Mouse (Mus musculus) 3T3-L1 (cell line): ENCODE measurements at regions not wholly inside any gene's neighbourhood (a gene's known extent, or its start where the extent isn't known, plus 50 kb on each side); places are given as distances from the start of the nearest gene placed in this dataset.

Source experiments
- DNase-seq: peaks from one replicate; pipeline ENCODE4 v3.0.0-alpha.2; 2015; ENCODE audit warnings: low read depth, low spot score

DNA sequence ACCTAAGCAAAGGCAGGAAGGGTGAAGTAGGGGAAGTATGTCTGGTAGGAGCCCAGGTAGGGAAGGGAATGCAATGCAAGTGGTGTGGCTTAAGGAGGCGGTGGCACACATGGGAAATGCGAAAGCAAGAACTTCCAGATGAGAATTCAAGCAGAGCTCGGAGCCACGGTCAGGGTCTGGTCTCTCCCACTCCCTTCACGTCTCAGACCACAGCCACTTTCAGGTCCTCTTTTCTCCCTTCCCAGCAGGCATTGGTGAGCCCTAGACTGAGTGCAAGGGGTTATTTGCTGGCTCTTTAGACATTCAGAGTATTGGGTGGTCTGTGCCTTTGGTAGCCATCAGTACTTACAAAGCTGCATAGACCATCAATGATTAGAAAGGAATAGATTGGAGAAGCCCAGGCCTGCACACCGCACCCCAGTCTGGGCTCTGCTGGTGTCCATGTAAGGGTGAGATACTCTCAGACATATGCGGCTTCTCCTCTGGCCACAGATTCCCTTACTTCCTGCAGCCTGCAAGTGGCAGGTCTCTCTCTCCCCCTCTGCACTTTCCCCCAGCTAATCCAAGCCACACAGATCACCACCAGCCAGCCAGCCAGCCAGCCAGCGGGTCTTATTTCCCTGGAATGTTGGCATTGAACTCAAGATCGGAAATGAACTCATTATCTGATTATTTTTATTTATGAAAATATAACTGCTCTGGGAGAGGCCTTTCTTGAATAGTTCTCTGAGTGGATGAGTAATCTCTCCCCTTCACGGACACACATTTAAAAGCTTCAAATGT lies 113.6 kb downstream of the Zfp36l2 start:
- peak; percentile 93 for DNase-seq

DNA sequence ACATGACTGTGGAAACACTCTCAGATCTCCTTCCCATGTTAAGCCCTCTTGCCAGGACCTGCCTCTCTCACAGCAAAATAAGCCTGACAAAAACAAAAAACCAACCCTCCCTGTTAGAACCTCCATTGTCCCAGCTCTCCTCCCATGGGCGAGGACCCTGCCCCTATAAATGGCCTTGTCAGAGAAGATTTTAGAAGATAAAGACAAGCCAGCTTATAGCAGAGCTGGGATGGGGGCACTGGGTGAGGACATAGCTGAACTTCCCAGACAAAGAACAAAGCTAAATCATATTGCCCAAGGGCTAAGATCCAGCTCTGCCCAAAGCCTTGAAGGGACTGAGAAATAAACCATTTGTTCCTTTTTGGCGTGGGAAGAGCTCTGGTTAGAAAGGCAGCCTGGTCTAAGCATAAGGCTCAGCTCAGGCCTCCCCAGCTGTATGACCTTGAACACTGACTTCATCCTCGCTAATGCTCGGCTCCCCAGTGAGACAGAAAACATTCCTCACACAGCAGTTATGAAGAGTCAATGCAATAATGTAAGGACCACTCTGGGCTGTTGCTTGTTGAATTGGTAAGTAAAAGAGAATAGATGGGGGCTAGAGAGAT lies 115.2 kb downstream of the Zfp36l2 start:
- no peak for DNase-seq

DNA sequence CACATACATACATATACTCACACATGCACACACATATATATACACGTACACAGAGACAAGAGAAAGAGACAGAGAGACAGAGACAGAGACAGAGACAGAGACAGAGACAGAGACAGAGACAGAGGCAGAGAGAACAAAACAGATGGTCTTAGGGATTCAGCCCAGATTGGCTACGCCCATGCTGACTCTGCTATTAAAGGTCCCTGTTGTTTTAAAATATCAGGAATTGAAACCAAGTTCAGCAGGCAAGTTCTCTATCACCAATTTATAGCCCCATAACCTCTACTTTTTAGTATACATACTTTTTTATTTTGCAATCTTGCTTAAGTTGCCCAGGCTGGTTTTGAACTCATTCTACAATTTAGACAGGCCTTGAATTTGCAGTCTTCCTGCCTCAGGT lies 115.9 kb downstream of the Zfp36l2 start:
- no peak for DNase-seq

DNA sequence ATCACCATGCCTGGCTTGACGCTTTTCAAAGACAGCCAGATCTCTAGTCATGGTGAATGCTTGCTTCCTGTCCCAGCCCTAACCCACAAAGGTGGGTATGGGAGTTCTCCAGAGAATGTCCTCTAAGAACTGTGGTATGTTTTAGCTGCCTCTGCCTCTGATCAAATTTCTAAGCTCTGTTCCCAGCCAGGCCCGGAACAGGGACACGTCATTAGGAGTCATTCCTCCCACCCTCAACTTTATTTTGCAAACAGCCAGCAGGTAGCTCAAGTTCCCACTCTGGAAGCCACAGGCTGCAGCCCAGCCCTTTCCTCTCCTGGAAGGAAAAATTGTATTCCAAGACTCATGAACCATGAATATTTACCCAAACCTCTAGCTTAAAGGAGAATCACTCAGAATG lies 117.2 kb downstream of the Zfp36l2 start:
- DNase-seq = peak; percentile 89

DNA sequence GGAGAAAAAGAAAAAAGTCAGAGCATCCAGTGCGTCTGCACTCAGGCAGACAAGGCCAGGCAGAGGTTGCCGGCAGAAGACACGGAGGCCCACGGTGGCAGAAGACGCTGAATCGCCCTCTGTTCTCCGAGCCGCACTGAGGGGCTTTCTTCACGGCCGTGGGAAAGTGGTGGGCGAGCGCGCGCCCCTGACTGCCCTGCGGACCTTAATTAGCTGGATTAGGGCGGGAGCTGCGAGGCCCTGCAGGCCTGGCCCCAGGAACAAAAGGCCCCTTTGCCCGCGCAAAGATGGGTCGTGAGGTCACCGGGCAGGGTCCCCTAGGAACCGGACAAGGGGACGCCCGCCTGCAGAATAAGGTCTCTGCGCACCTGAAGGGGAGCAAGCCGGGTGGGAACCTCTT lies 120.6 kb downstream of the Zfp36l2 start:
- no peak for DNase-seq

DNA sequence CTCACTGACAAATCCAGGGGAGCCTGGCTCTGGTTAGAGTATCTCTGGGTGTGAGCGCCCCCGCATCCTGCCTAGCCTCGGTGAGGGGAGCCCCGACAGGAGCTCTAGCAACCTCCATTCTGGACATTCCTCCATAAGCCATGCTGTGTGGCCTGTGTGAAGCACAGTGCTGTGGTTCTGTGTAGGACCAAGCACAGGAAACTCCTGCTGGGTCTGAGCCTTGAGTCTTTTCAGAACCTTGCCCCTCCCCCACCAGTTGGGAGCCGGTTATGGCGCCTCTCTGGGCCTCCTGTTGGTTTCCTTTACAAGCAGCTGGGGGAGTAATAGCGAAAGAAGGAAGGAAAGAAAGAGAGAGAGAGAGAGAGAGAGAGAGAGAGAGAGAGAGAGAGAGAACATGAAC lies 124.0 kb downstream of the Zfp36l2 start:
- DNase-seq = no peak

DNA sequence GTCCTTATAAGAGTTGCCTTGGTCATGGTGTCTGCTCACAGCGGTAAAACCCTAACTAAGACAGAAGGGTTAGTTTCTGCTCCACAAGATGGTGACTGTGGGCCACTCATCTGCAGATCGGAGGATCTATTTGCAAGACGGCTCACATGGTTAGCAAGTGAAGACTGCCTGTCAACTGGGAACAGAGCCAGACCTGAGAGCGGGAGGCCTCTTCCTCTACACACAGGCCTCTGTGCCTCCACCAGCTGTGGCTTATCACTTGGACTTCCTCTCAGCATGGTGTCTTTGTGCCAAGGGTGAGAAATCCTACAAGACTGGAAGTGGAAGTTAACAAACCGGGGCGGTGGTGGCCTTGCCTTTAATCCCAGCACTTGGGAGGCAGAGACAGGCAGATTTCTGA lies 126.1 kb downstream of the Zfp36l2 start:
- no peak for DNase-seq

DNA sequence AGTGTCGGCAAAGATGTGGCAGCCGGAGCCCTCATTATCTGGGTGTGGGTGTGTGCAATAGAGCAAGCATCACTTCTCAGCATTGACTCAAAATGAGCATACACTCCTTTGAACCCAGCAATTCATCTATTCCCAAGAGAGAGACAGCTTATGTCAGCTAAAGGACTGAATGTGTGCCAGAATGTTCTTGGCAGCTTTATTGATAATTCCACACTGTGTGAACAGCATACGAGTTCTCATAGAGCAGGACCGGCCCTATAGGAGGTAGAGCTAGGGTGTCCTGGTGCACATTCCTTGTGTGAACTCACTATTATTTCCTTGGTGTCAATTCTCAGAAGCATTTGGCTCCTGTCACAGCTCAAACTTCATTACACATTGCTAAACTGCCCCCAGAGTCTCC lies 131.3 kb downstream of the Zfp36l2 start:
- no peak for DNase-seq

DNA sequence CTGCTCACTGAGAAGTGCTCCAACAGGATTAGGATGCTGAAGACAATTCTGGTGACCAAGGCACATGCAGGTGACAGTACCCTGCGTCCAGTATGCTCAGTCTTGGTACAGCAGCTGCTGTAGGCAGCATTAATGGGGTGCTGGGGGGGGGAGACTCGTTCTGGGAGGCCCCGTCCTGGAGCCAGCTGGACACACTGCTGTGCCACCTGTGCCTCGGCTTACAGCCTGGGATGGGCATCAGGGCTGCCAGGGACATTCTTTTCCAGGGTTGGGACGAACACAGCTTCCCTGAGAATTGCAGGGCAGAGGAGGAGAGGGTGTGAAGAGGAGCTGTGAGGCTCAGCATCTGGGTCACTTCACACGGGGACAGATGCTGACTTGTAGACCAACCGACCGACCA lies 135.3 kb downstream of the Zfp36l2 start:
- no peak for DNase-seq

DNA sequence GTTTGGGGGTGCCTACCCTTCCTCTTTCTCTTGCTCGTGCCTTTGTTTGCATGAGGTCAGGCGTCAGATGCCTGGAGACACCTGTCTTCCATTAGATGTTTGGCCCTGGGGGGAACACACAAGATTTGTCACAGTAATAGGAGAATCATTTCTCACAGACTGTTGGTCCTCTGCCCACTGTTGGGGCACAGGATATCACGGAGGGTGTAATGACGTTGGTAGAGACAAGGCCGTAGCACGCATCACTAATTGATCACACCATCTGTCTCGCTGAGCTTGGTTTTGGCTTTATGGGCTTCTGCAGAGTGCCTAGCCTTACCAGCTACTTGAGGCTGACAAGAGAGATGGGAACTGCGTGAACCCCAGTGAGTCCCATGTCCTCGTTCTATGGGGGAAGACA lies 136.5 kb downstream of the Zfp36l2 start:
- no peak for DNase-seq

DNA sequence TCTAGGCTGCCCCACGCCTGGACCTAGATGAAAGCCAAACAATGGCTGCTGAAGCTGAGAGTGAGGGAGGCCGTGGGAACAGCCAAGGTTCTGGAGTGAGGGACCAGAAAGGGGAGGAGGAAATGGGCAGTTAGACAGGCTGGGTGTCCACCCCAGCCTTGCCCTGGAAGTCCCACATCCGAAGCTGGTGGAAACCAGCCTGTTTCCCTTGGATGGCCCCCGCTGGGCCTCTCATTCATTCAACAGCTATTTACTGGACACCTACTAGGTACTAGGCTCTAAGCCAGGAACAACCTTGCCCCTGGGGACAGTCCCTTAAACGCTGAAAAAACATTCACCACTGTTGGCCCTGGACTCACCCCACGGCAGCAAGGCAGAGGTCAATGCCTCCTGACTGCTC lies 139.2 kb downstream of the Zfp36l2 start:
- DNase-seq = peak; percentile 40

DNA sequence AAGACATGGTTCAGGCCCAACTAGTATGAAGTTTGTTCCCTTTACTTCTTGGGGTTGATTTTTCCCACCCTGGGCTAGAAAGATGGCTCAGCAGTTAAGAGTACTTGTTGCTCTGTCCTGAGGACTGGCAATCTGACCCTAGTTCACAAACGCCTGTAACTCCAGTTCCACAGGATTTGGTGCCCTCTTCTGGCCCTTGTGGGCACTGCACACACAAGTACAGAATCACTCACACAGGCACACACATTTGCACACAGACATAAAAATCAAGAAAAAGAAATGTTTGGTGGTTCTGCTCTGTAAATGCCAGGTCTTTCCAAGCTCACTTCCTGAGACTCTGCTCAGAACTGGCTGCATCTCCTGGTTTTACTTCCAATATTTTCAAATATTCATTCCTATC lies 140.2 kb downstream of the Zfp36l2 start:
- peak; percentile 38 for DNase-seq

DNA sequence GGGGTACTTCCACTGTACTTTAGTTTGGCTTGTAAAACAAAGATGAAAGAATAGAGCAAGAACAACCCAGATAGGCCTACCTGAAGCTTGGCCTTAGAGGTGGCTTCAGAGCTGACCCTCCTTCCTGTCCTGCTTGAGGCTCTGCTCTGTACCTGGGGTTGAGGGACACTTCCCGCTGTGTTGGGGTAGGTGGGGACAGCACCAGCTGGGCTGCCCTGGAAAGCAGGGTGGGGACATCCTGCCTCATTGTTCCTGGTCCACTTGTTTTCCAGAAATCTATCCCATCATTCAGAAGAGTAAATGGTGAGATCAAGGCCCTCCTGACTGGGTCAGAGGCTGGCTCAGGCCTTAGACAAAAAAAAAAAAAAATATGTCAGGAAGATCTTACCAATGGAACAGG lies 141.9 kb downstream of the Zfp36l2 start:
- DNase-seq = no peak

DNA sequence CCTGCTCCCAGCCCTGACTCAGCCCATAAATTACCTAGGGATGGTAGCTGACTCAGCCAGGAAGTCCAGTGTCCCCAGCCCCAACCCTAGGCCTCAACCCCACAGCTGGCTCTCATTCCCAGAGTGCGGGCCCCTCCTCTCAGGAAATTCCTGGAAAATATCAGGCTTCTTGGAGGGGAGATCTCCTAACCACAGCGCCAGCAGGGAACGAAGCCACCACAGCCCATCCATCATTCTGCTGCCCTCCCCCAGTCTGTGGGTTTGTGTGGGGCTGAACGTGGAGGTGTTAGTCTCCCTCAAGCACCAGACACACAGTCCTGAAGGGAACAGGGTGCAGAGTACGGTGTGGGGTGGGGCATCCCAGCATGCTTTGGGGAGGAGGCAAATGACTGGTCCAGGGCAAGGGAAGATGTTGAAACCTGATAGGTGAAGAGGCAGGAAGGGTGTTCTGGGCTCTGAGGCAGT lies 143.2 kb downstream of the Zfp36l2 start:
- DNase-seq = peak; percentile 99

DNA sequence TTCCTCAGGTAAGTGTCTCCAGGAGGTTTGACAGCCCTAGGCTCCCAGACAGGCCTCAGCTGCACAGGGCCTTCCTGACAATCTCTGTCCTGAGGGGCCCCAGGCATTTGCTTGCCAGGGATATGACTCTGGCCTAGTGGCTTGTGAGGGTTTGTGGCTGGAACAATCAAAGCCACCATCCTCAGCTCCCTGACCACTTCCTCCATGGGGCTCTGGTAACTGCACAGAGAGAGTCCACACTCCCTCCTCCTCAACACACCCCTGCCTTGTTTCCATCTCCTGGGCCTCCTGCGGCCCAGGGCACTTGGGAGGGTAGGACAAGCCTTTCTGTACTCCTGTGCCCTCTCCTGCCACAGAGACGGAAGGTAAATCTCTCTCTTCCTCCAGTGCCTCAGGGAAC lies 144.6 kb downstream of the Zfp36l2 start:
- peak; percentile 46 for DNase-seq

DNA sequence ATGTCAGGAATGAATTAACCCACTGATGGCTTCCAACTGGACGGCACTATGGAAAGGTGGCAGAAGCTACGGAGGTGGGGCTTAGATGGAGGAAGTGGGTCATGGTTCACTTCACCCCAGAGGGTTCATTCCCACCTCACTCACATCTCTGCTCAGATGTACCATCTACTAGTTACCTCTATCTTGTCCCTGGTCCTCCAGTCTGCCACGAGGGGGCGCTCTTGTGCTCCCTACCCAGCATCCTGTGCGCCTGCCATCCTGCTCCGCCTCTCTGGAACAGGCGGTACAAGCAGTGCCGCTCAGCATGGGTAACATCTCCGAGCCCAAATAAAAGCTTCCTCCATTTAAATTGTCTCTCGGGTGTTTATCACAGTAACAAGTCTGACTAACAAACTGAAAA lies 148.3 kb downstream of the Zfp36l2 start:
- DNase-seq = no peak

DNA sequence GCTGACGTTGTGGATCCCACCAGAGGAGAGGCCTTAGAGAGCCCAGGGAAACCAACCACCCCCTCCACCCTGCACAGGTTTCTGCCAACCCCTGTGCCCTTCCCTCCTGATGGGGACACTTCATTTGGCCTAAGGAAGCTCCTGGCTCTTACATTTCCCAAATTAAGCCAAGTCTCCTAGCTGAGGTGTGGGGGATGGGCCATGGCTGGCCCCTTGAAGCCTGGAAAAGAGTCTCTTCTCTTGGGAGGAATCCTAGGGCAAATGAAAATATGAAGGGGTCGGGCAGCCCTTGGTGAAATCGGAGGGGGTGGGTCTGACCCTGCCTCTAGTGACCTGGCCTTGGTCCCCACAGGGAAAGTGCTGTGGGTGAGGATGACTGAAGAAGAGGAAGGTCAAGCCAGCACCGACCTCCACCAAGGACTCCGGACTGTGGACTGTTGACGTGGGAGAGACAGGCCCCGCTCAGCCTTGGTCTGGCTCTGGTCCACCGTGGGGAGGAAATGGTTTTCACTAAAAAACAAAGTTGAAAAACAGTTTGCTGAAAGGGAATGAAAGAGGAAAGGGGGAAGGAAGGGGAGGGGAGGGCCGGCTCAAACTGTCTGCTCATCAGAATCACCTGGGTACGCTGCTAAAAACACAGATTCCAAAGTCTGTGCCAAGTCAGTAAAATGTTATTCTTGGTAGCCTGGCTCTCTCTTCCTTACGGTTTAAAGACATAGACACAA lies 150.0 kb downstream of the Zfp36l2 start:
- DNase-seq = peak; percentile 55

DNA sequence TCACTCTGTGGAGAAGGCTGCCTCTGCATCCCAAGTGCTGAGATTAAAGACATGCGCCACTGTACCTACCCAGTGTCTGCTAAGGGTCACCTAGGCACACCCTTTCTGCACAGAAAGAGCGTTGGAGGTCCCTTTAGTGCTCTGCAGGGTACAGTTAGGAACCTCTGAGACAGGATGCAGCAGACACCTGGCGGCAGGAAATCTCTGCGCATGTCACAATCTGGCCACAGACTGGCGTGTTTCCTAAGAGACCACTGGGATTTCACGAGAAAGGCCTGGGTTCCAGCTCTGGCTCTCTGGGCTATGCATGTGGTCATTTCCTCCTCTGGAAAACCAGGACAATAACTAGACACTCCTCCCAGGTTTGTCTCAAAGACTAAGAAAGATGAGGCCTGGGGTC lies 151.7 kb downstream of the Zfp36l2 start:
- no peak for DNase-seq

DNA sequence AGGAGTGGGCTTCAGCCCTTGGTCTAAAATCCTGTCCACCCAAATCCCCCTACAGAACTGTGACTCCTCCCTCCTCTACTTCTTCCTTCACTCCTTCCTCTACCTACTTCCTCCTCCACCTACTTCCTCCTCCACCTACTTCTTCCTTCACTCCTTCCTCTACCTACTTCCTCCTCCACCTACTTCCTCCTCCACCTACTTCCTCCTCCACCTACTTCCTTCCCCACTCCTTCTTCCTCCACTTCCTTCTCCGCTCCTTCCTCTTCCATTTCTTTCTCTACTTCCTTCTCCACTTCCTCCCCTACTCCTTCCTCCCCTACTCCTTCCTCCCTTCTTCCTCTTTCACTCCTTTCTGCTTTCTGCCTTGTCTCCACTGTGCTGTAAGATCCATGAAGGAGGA lies 152.9 kb downstream of the Zfp36l2 start:
- no peak for DNase-seq

DNA sequence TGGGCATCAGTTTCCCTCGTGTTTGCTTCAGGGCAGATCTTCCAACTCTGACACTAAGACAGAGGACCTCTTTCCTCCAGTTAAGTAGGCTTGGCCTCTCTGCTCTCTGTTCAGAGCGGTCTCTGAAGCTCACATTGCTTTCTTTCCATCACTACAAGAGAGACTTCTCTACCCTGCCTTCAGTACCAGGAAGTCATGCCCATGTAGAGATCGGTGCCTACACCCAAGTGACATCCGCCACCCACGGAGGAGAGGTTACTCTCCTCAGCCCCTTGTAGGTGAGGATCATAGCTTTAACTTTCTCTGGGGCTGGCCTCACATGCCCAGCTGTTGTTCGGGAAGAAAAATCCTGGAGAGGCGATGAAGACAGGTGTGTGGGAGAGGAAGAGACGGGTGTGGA lies 155.3 kb downstream of the Zfp36l2 start:
- DNase-seq = no peak

DNA sequence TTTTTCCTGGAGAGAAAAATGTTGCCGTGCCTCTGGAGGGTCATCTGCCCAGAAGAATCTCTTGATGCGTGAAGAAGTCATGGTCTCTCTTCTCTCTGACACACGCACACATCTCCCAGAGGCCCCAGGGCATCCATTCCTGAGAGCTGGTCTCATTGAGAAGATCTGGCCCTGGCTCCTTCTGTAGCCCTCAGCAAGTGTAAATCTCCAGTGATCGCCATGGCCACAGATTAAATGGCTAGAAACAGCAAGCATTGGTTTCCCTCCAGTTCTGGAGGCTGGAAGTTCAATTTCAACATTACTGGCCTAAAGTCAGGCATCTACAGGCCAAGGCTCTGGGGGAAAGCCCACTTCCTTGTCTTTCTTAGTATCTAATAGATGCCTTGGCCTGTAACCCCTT lies 155.9 kb downstream of the Zfp36l2 start:
- DNase-seq = peak; percentile 25

DNA sequence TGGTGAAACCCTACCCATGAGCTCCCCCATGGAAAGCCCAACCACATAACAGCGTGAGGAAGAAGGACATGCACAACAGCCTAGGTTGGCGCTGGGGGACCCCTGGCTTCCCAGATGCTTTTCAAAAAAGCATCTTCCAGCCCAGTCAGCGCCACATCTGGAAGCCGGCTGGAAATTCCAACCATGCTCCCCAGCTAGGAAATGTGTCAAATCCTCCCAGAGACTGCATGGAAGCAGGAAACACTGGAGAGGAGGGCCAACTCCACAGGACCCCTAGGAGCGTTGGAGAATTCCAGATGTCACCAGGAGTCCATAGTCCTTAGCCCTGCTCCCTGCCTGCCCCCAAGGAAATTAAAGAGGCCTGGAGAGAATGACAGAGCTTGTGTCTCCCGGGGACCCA lies 156.4 kb downstream of the Zfp36l2 start:
- no peak for DNase-seq

DNA sequence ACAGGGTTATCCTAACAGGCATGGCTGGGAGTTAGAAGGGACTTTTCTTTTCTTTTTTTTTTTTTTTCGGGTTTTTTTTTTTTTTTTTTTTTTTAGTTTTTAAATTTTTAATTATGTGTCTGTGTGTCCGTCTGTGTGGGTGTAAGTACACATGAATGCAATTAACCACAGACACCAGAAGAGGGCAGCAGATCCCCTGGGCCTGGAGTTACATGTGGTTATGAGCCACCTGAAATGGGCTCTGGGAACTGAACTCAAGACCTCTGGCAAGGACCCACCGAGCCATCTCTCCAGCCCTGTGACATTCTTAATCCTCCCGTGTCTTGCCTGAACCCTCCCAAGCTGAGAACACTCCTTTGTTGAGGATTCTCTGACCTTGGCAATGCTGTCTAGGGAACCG lies 157.0 kb downstream of the Zfp36l2 start:
- DNase-seq = peak; percentile 44
